Mouse (Mus musculus): ENCODE results near the gene Galnt16. TPM values are rescaled to one million over a fixed set of nuclear protein-coding genes. Genes with fewer than 3 reads are reported as not detected.

Gene Galnt16
- total and polyA plus RNA-seq, 3 experiments = 0.08 TPM; not detected in 2

- H3K27me3 ChIP-seq (ENCODE audit: control insufficient read depth in 1 of 2, insufficient read depth in 2 of 2, low read length in 2 of 2) = no peaks in the 10 kb centered on the region
- no peaks in the 10 kb centered on the region for H3K9me3 ChIP-seq (replicated peaks; ENCODE audit: insufficient read depth, low read length)
- H3K79me2 ChIP-seq (ENCODE audit: control insufficient read depth, insufficient read depth, low read length, poor library complexity) = peaks cover 67% of the 10 kb centered on the region
- H3K36me3 ChIP-seq (ENCODE audit: control insufficient read depth in 1 of 2, insufficient read depth in 2 of 2, low read length in 2 of 2) = peaks cover 23 to 39% of the 10 kb centered on the region in 2 experiments
- H3K9ac ChIP-seq (ENCODE audit: control insufficient read depth, low read depth, low read length, poor library complexity, severe bottlenecking) = peak overlapping the region; percentile 85
- peak overlapping the region; percentile 31 for H3K27ac ChIP-seq (ENCODE audit: control insufficient read depth, low read depth, low read length)
- TF ChIP-seq ZKSCAN1 (IDR thresholded peaks at IDR 0.05; ENCODE audit: low read depth, low read length) (no peak), POLR2A (IDR thresholded peaks at IDR 0.05; ENCODE audit: control insufficient read depth in 1 of 2, insufficient read depth in 1 of 2, low read depth in 1 of 2, low read length in 2 of 2, poor library complexity in 1 of 2) (peak in 1 of 2 experiments; percentile 6; a peak in 1 of 4 replicates)
- H3K4me3 ChIP-seq (ENCODE audit: control insufficient read depth in 1 of 2, insufficient read depth in 1 of 2, low read depth in 2 of 2, low read length in 2 of 2) = peak overlapping the region; percentile 79 to 84
- peaks cover 12 to 13% of the 10 kb centered on the region in 2 experiments; a peak in 3 of 4 replicates for H3K4me1 ChIP-seq (ENCODE audit: control insufficient read depth in 1 of 2, insufficient read depth in 2 of 2, low read length in 2 of 2)
- DNase-seq (ENCODE audit: low read depth, low spot score) = no peak
Measured at GRCm38 (mm10) chr12:80644506-80644868, 126.4 kb downstream of the Galnt16 start.

DNA sequence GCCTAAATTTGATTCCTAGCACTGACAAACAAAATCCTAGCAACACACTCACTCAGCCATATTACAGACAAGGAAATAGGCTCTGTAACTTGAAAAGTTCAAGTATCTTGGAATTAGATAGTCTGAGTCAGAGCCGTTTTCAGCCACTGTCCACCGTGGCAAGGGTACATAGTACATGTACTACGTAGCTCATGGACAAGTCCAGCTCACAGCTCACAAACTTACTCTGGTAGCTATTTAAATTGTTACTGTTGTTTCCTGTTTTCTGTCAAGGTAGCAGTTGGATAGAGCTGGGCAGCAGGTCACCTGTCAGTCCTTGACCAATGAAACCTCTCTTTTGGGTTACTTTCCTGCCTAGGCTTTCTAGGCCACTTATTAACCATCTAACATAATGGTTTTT lies 128.3 kb downstream of the Galnt16 start:
- no peak for DNase-seq (ENCODE audit: low read depth, low spot score)
- no peak overlapping the region for H3K9ac ChIP-seq (ENCODE audit: control insufficient read depth, low read depth, low read length, poor library complexity, severe bottlenecking)

GRCm38 (mm10) chr12:80653951-80654658 lies 136.0 kb downstream of the Galnt16 start:
- DNase-seq (ENCODE audit: low read depth, low spot score) = no peak
- Histone ChIP-seq H3K27me3 (ENCODE audit: control insufficient read depth in 1 of 2, insufficient read depth in 2 of 2, low read length in 2 of 2) (no peaks in the 10 kb centered on the region), H3K27ac (ENCODE audit: control insufficient read depth, low read depth, low read length) (no peak overlapping the region), H3K9ac (ENCODE audit: control insufficient read depth, low read depth, low read length, poor library complexity, severe bottlenecking) (no peak overlapping the region), H3K9me3 (replicated peaks; ENCODE audit: insufficient read depth, low read length) (no peaks in the 10 kb centered on the region), H3K79me2 (ENCODE audit: control insufficient read depth, insufficient read depth, low read length, poor library complexity) (peaks cover 11% of the 10 kb centered on the region), H3K4me1 (ENCODE audit: control insufficient read depth in 1 of 2, insufficient read depth in 2 of 2, low read length in 2 of 2) (peaks cover 0 to 2% of the 10 kb centered on the region in 2 experiments; a peak in 1 of 4 replicates), H3K4me3 (ENCODE audit: control insufficient read depth in 1 of 2, insufficient read depth in 1 of 2, low read depth in 2 of 2, low read length in 2 of 2) (no peak overlapping the region), H3K36me3 (ENCODE audit: control insufficient read depth in 1 of 2, insufficient read depth in 2 of 2, low read length in 2 of 2) (peaks cover 0 to 2% of the 10 kb centered on the region in 2 experiments; a peak in 1 of 4 replicates)
- TF ChIP-seq EP300 (IDR thresholded peaks at IDR 0.05; ENCODE audit: low read depth in 1 of 2, low read length in 2 of 2) (no peak), E2F4 (IDR thresholded peaks at IDR 0.05; ENCODE audit: borderline replicate concordance, low read depth, low read length) (no peak), MAFK (IDR thresholded peaks at IDR 0.05; ENCODE audit: borderline replicate concordance, low read depth, low read length) (no peak), USF2 (IDR thresholded peaks at IDR 0.05; ENCODE audit: borderline replicate concordance in 1 of 2, insufficient read depth in 1 of 2, low read depth in 1 of 2, low read length in 2 of 2) (no peak), CTCF (IDR thresholded peaks at IDR 0.05 in 2 of 3, conservative IDR thresholded peaks at IDR 0.05 in 1 of 3; ENCODE audit: control insufficient read depth in 1 of 3, insufficient read depth in 1 of 3, low read depth in 2 of 3, low read length in 3 of 3, poor library complexity in 1 of 3, severe bottlenecking in 1 of 3) (no peak), MYB (IDR thresholded peaks at IDR 0.05; ENCODE audit: low read depth, low read length) (no peak), GABPA (IDR thresholded peaks at IDR 0.05; ENCODE audit: low read depth, low read length) (no peak), POLR2AphosphoS2 (IDR thresholded peaks at IDR 0.05; ENCODE audit: low read length) (no peak), RCOR1 (IDR thresholded peaks at IDR 0.05; ENCODE audit: low read depth, low read length) (no peak), ZMIZ1 (IDR thresholded peaks at IDR 0.05; ENCODE audit: low read depth, low read length) (no peak), NRF1 (IDR thresholded peaks at IDR 0.05; ENCODE audit: insufficient read depth, low read depth, low read length, poor library complexity, severe bottlenecking) (no peak), UBTF (IDR thresholded peaks at IDR 0.05; ENCODE audit: borderline replicate concordance, insufficient read depth, low read depth, low read length) (no peak), MEF2A (IDR thresholded peaks at IDR 0.05; ENCODE audit: extremely low read depth, insufficient replicate concordance, low read depth, low read length, poor library complexity, severe bottlenecking) (no peak), POLR2AphosphoS5 (IDR thresholded peaks at IDR 0.05; ENCODE audit: borderline replicate concordance, low read depth, low read length) (no peak), CHD1 (IDR thresholded peaks at IDR 0.05; ENCODE audit: low read depth, low read length) (no peak), KAT2A (conservative IDR thresholded peaks at IDR 0.05; ENCODE audit: low read depth, low read length) (no peak), TCF12 (IDR thresholded peaks at IDR 0.05; ENCODE audit: low read depth, low read length) (no peak)

More for the DNA sequence above, 128.3 kb downstream of the Galnt16 start:
- Histone ChIP-seq H3K9me3 (replicated peaks; ENCODE audit: insufficient read depth, low read length) (no peaks in the 10 kb centered on the region), H3K27me3 (ENCODE audit: control insufficient read depth in 1 of 2, insufficient read depth in 2 of 2, low read length in 2 of 2) (no peaks in the 10 kb centered on the region), H3K4me1 (ENCODE audit: control insufficient read depth in 1 of 2, insufficient read depth in 2 of 2, low read length in 2 of 2) (peaks cover 11 to 13% of the 10 kb centered on the region in 2 experiments; a peak in 3 of 4 replicates), H3K27ac (ENCODE audit: control insufficient read depth, low read depth, low read length) (no peak overlapping the region), H3K4me3 (ENCODE audit: control insufficient read depth in 1 of 2, insufficient read depth in 1 of 2, low read depth in 2 of 2, low read length in 2 of 2) (peak overlapping the region in 1 of 2 experiments; percentile 15; a peak in 1 of 4 replicates), H3K36me3 (ENCODE audit: control insufficient read depth in 1 of 2, insufficient read depth in 2 of 2, low read length in 2 of 2) (peaks cover 10 to 33% of the 10 kb centered on the region in 2 experiments), H3K79me2 (ENCODE audit: control insufficient read depth, insufficient read depth, low read length, poor library complexity) (peaks cover 65% of the 10 kb centered on the region)
- no peak for TF ChIP-seq TAL1 (IDR thresholded peaks at IDR 0.05; ENCODE audit: low read length)
- TF ChIP-seq CHD2 (IDR thresholded peaks at IDR 0.05; ENCODE audit: low read length) = no peak
- no peak for TF ChIP-seq SIN3A (IDR thresholded peaks at IDR 0.05; ENCODE audit: low read length)
